Mouse (Mus musculus) large intestine, adult 2 months (tissue): Measurements from ENCODE around the gene Tlnrd1. TPM values are rescaled to one million over a fixed set of nuclear protein-coding genes. Genes with fewer than 3 reads are reported as not detected.
A peak's percentile ranks its signal among the peaks of the same experiment; 100 is the strongest.
"Not testable (repeated sequence)": the region's sequence is repeated elsewhere in the genome, so short reads cannot be mapped to it uniquely, and the experiment has no call there.

Experiments used
- DNase-seq: peaks from one replicate; pipeline ENCODE4 v3.0.0-alpha.2; 2012; ENCODE audit warnings: low read depth, low spot score
- WGBS: fragments of 180-500 bp; shearing (Covaris S2); methylation state at CpG from one replicate; pipeline ENCODE4 v1.1.7; 2018; 5-methylcytosine and 5-hydroxymethylcytosine counted together
- polyA plus RNA-seq: library from polyadenylated mRNA; depleted of rRNA; stranded (reverse); fragments of >200 nt; gene quantifications from 2 replicates; pipeline ENCODE4 v1.2.3, GENCODE M21; 2012; rRNA removed

The Tlnrd1 gene
- 30.0 and 38.3 TPM in 2 replicates for polyA plus RNA-seq

- DNase-seq: no peak
- WGBS: under 1% methylated on average over 69 of the region's 69 CpGs
These were observed at the start of gene Tlnrd1, which contains the start of gene Mesd for GRCm38 (mm10) chr7:83884021-83884658. Tlnrd1 (minus strand) TSS chr7:83884305. Mesd (plus strand) TSS chr7:83884466.

DNA sequence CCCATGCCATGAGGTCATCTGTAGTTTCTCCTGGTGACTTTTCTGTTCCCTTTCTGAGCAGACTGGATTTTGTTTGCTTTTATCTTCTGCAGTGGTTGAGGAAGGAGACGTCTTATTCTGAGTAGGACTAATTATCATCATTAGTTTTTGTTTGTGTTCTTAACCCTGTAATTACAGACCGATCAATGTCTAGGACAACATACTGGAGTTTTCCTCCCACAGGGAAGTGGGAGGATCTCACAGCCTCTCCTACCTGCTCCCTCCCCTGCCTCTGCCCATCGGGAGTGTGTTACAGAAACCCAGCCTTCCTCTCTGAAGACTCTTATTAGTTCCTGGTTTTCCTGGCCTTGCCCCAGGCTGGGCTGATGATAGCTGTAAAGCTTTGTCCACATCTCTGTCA, 37.5 kb upstream of the Tlnrd1 start:
- 30% methylated on average over 3 of the region's 3 CpGs for WGBS
- DNase-seq: no peak

DNA sequence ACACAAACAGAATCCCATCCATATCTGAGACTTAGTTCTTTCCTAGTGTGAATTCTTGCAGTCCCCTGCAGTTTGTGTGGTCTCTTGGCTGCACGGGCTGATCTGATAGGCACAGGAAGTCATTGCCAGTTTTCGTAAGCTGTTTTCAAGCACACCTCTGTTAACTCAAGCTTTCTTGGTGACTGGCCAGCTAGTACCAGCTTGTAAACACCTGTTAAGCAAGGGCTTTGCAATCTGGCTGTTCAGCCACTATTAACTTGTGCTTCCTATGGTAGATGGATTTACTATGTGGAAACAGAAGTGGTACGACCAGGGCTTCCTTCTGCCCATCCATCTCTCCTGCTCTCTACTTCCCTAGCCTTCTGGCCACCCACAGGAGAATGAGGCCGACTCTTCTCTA, 36.1 kb upstream of the Tlnrd1 start:
- DNase-seq: no peak
- WGBS: 42% methylated on average over 4 of the region's 4 CpGs

GRCm38 (mm10) chr7:83914566-83914965, 30.5 kb upstream of the Tlnrd1 start:
- 0% methylated on average over 3 of the region's 3 CpGs for WGBS
- no peak for DNase-seq

DNA sequence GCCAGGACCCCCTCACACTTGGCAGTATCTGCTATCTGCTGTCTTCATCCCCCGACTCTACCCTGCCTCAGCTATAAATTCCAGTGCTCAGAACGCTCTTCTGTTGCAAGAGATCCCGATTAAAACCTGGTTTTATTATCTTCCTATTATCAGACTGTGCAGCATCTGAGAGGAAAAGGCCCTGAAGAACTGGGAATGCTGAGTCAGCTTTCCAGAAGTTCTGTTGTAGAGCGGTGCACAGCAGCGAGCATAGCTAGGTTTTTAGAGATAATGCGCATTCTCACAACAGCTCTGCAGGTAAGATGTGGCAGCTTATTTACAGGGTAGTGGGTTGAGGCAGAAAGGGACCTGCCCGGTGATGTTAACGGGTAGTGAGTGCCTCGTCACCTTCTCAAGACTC, 29.9 kb upstream of the Tlnrd1 start:
- WGBS: 78% methylated on average over 9 of the region's 9 CpGs
- DNase-seq: no peak

DNA sequence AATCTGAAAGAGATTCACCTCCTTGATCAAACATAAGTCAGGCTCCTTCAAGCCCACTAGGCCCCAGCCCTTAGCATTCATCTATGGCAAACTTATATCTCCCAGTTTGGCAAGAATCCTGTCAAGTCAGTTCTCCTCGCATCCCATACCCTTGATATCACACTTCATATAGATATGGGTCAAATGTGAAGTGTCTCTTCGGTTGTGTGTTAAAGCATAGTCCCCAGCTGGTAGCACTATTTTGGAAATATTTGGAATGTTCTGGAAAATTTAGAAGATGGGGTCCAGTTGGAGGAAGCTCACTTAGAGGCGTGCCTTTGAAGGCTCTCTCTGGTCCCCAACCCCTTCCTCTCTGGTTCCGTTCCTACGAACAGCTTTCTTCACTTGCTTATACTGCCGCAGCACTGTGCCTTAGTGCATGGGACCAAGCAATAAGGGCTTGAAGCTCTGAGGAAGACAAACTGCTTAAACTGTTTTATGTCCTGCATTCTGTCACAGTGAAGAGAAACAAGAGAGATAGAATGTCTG, 29.4 kb upstream of the Tlnrd1 start:
- 90% methylated on average over 6 of the region's 6 CpGs for WGBS

DNA sequence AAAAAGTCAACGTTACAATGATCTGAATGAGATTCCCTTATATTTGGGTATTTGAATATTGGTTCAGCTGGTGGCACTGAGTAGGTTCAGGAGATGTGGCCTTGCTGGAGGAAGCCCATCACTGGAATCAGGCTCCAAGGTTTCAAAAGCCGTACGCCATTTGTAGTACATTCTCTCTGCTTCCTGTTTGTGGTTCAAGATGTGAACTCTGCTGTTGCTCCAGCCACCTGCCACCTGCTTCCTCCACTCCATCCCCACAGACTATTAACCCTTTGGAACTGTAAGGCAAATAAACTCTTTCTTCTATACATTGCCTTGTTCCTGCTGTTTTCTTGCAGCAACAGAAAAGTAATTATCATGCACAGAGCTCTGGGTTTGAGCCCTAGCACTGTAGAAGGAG, 27.8 kb upstream of the Tlnrd1 start:
- WGBS: 56% methylated on average over 3 of the region's 3 CpGs
- DNase-seq: no peak

More for the DNA sequence above, 29.4 kb upstream of the Tlnrd1 start:
- no peak for DNase-seq

DNA sequence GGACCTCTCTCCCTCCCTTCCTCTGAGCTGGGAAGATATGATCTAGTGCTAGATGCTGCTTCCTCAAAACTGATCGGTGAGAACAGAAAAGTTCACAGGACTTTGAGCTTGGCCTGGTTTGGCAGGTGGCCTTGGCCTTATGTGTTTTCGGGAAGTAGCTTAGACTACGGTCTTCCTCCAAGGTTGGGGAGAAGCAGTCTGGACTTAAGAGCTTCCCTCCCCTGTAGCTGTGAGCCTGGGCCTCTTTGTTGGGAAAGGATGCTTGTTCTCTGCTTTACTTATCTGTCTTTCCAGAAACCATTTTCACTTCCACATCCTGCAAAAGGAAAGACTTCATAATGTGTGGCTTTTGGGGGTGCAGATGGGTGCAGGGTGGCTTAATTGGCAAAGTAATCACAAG, 20.7 kb upstream of the Tlnrd1 start:
- DNase-seq: no peak
- 67% methylated on average over 3 of the region's 3 CpGs for WGBS

GRCm38 (mm10) chr7:83902296-83903145, 18.4 kb upstream of the Tlnrd1 start:
- WGBS: 66% methylated on average over 5 of the region's 5 CpGs

GRCm38 (mm10) chr7:83901425-83901824, 17.3 kb upstream of the Tlnrd1 start:
- no peak for DNase-seq
- 87% methylated on average over 4 of the region's 4 CpGs for WGBS

More at GRCm38 (mm10) chr7:83902296-83903145, 18.4 kb upstream of the Tlnrd1 start:
- DNase-seq: no peak

DNA sequence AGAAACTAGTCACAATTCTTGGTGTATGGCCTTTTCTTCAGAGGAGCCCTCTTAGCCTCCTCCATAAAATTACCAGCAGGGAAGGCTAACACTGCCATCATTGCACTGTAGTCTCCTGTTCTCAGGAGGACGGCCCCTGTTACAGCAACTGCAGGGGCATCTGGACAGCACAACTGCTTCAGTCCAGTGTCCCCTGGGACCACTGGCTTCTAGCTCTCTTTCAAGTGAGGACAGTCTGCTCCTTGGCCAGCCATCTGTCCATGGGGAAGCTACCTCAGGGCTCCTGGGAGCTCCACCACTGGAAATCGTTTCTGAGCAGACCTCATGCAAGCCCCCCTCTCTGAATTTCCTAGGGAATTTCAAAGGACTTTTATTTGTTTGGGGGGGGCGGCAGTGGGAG, 16.4 kb upstream of the Tlnrd1 start:
- DNase-seq: no peak
- WGBS: 81% methylated on average over 3 of the region's 3 CpGs

GRCm38 (mm10) chr7:83898267-83898666, 14.2 kb upstream of the Tlnrd1 start:
- WGBS: 93% methylated on average over 11 of the region's 11 CpGs
- no peak for DNase-seq

DNA sequence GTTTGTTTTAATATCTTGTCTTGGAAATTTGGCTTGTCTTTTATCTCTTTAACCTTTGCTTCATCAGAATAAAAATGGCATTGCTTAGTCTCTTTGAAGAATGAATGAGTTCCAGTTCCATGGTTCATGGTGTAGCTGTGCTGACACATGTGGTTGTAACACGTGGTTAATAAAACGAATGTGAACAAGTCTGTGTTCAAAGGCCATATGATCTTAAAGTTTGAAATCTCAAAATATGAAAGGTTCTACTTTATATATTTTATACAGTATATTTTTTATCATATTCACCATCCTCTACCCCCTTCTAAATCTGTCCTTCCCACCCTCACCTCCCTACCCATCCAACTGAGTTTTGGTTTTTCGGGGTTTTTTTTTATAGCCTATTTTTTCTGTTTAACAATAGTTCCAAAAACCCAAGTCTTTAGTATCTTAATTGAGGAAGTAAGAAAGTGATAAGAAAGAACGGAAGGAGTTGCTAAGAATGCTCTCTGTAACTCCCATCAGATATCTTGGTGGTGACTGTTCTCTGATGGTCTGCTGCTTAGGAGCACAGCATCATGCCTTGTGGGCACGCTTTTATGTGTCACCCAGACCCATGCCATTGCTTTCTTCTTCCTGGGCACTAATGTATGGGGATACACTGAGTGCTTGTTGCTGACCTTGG, 12.1 kb upstream of the Tlnrd1 start:
- WGBS: 84% methylated on average over 5 of the region's 5 CpGs
- no peak for DNase-seq

GRCm38 (mm10) chr7:83894348-83894747, 10.2 kb upstream of the Tlnrd1 start:
- DNase-seq: no peak
- 93% methylated on average over 1 of the region's 1 CpGs for WGBS

GRCm38 (mm10) chr7:83892333-83892669, 8.2 kb upstream of the Tlnrd1 start:
- no peak for DNase-seq
- WGBS: under 1% methylated on average over 21 of the region's 21 CpGs

GRCm38 (mm10) chr7:83891433-83892332, 7.6 kb upstream of the Tlnrd1 start:
- peak; percentile 100 for DNase-seq
- WGBS: 2% methylated on average over 44 of the region's 44 CpGs

DNA sequence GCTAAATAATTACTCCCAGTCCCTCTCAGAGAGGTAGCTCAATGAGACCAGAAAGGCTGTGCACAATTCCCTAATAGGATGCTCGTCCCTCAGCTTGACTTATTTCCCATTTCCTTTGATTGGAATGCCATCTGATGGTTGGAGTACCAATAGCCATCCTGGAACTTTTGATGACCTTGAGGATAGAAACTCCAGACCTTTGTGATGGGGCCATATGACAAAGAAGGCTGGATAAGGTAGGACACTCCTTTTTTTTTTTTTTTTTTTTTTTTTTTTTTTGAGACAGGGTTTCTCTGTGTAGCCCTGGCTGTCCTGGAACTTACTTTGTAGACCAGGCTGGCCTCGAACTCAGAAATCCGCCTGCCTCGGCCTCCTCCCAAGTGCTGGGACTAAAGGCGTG, 5.8 kb upstream of the Tlnrd1 start:
- 87% methylated on average over 5 of the region's 5 CpGs for WGBS
- DNase-seq: not testable (repeated sequence)

GRCm38 (mm10) chr7:83889383-83889782, 5.3 kb upstream of the Tlnrd1 start:
- 20% methylated on average over 3 of the region's 3 CpGs for WGBS
- no peak for DNase-seq

GRCm38 (mm10) chr7:83886366-83887129, 2.4 kb upstream of the Tlnrd1 start:
- 92% methylated on average over 6 of the region's 6 CpGs for WGBS
- DNase-seq: no peak
